Mouse (Mus musculus): ENCODE data around the gene Apbb2.
A peak's percentile ranks its signal among the peaks of the same experiment; 100 is the strongest.
"Not testable (repeated sequence)": the region's sequence is repeated elsewhere in the genome, so short reads cannot be mapped to it uniquely, and the experiment has no call there.

Gene Apbb2

DNA sequence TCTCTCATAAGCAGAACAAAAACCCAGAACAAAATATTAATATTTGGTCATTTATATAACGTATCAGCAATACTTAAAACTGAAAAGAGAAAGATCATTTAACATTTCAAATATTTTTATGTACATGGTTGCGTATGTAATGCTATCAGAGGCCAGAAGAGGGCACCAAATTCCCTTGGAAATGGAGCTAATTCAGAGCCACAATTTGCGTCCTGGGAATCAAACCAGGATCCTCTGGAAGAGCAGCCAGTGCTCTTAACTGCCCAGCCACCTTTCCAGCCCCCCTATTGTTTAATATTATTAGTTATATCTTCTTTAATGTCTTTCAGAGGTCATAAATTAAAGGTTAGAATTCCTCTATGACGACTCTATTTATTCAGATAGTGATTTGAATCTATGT lies 355.2 kb downstream of the Apbb2 start:
- DNase-seq = no peak

- DNase-seq = no peak
These were observed 356.1 kb downstream of the Apbb2 start for GRCm38 (mm10) chr5:66262475-66262874.

- peak; percentile 34 for DNase-seq
These were observed 358.7 kb downstream of the Apbb2 start, which contains the start of gene Nsun7 for GRCm38 (mm10) chr5:66259756-66260448. Gene Nsun7 (plus strand): TSS chr5:66259897.

DNA sequence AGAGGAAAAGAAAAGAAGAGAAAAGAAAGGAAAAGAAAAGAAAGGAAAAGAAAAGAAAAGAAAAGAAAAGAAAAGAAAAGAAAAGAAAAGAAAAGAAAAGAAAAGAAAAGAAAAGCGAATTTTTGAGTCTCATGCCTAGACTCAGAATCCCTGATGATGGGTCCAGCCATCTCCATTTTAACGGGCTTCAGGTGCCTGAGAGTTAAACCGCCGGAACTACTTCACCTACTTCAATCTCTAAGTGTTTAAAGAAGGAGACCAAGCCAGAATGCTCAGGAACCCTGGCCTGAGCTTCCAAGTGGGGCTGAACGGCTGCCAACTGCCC lies 359.2 kb downstream of the Apbb2 start:
- DNase-seq = not testable (repeated sequence)

DNA sequence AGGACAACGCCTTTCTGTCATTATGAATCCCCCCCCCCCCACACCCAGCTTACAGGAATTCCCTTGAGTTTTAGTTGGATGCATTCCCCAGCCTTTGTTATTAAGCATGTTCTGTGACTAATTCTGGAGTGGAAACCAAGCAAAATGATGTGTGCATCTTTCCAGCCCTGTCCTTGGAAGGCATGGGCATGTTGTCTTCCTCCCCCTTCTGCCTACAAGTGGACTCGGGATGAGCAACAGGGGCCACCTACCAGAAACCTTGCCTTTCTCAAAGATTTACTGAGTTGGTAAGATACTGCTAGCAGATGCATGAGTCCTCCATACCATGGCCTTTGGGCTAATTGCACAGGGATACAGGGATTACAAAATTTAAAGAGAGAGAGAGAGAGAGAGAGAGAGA lies 359.6 kb downstream of the Apbb2 start:
- no peak for DNase-seq

DNA sequence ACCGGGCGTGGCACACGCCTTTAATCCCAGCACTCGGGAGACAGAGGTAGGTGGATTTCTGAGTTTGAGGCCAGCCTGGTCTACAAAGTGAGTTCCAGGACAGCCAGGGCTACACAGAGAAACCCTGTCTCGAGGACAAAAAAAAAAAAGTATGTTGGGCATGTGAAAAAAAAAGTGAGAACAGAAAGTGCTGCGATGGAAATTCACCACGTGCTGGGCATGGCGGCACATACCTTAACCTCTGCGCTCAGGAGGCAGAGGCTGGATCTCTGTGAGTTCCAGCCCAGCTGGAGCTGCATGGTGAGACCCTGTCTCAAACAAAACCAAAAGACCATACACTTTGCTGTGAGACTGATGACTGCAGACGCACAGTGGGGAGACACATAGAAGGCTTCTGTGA lies 363.5 kb downstream of the Apbb2 start:
- no peak for DNase-seq

DNA sequence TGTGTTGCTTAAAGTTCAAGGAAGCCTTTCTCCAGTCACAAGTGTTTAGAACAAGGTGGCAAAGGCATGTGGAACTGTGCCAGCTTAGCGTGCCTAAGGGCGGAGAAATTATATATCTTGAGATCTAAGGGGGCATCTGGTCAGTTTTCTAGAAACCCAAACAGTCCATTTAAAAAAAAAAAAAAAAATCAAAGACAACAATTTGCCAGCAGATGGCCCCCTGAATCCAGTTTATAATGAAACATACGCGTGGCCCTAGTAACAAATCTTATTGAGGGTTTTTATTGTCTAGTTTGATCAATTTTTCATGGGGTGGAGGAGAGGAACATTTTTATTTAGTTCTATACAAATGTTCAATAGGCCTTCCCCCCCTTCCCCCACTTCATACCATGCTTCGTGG lies 365.4 kb downstream of the Apbb2 start:
- DNase-seq = no peak

Data from cerebellum, adult 11-12 months (tissue).